Mouse (Mus musculus) embryonic facial prominence, embryonic 11.5 days (tissue): Measurements from ENCODE around the gene Plcd1. TPM values are rescaled to one million over a fixed set of nuclear protein-coding genes. Genes with fewer than 3 reads are reported as not detected.

ENCODE experiments used
- ATAC-seq: fragments of 200-750 bp; cut with Nextera tagmentation; replicated peaks from 2 replicates; pipeline ENCODE4 v1.8.0; 2017; ENCODE audit warnings: low read depth; ENCODE audit not compliant: insufficient number of reproducible peaks, low FRiP score, low TSS enrichment
- DNase-seq: peaks from one replicate; pipeline ENCODE4 v3.0.0-alpha.2; 2015; ENCODE audit warnings: low spot score
- H3K27ac ChIP-seq: fragments of 300-500 bp; sonication (generic); replicated peaks from 2 replicates; pipeline ENCODE4 v1.5.1; 2014; ENCODE audit warnings: mild to moderate bottlenecking, low read depth, low read length, control low read depth
- H3K27me3 ChIP-seq: fragments of 300-500 bp; sonication (generic); 2 replicates; pipeline ENCODE4 v1.6.1; 2014; ENCODE audit warnings: mild to moderate bottlenecking, low read length, moderate library complexity, mixed read lengths; ENCODE audit not compliant: control insufficient read depth, insufficient read depth
- H3K36me3 ChIP-seq: fragments of 300-500 bp; sonication (generic); replicated peaks from 2 replicates; pipeline ENCODE4 v1.6.1; 2014; ENCODE audit warnings: low read depth, mild to moderate bottlenecking, low read length, moderate library complexity, mixed read lengths; ENCODE audit not compliant: control insufficient read depth, insufficient read depth
- H3K4me1 ChIP-seq: fragments of 300-500 bp; sonication (generic); 2 replicates; pipeline ENCODE4 v1.6.1; 2014; ENCODE audit warnings: low read length, mixed read lengths; ENCODE audit not compliant: control insufficient read depth, insufficient read depth
- H3K4me2 ChIP-seq: fragments of 300-500 bp; sonication (generic); 2 replicates; pipeline ENCODE4 v1.6.1; 2014; ENCODE audit warnings: low read depth, mild to moderate bottlenecking, control low read depth, low read length, moderate library complexity
- H3K4me3 ChIP-seq: fragments of 300-500 bp; sonication (generic); 2 replicates; pipeline ENCODE4 v1.5.1; 2014; ENCODE audit warnings: low read depth, low read length, control low read depth
- H3K9ac ChIP-seq: fragments of 300-500 bp; sonication (generic); replicated peaks from 2 replicates; pipeline ENCODE4 v1.6.1; 2014; ENCODE audit warnings: mild to moderate bottlenecking, control low read depth, low read length
- H3K9me3 ChIP-seq: fragments of 300-500 bp; sonication (generic); replicated peaks from 2 replicates; pipeline ENCODE4 v1.6.1; 2016; ENCODE audit warnings: mild to moderate bottlenecking, low read length, inconsistent platforms, mixed read lengths; ENCODE audit not compliant: control insufficient read depth
- WGBS: fragments of 180-500 bp; shearing (Covaris S2); extraction: QIAGEN DNeasy Blood & Tissue Kit; methylation state at CpG from one replicate; pipeline ENCODE4 v1.1.7; 2014; 5-methylcytosine and 5-hydroxymethylcytosine counted together
- polyA plus RNA-seq: library from polyadenylated mRNA; unstranded; fragments of >200 nt; fragmentation: Nextera tagmentation; extraction: Ambion mirVana; gene quantifications from 2 replicates; pipeline ENCODE4 v1.2.1, GENCODE M21; 2014

Plcd1 gene
- polyA plus RNA-seq, 1 experiment from 2014 or later = 21.5 TPM

DNA sequence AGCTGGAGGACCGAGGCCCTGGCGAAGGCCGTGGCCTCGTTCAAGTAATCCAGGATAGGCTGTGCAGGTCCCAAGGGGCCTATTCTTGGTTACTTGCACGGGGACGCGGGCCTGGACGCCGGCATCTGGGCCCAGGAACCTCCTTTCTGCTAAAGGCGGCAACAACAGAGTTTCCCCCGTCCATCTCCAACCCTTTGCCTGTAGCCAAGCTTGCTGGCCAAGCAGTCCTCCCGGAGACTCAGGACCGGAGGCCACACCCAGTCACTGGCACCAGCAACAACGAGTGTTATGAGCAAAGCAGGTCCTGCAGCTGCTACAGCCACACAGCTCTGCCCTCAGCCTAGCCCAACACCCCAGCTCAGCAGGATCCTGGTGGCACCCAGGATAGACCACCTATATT lies 61.5 kb downstream of the Plcd1 start:
- Histone ChIP-seq H3K36me3 (no peaks in the 10 kb centered on the region), H3K27ac (peak overlapping the region; percentile 31; the same call in 1 of the 2 replicates), H3K4me1 (peaks cover 10% of the 10 kb centered on the region), H3K27me3 (no peaks in the 10 kb centered on the region), H3K9ac (no peak overlapping the region), H3K9me3 (no peaks in the 10 kb centered on the region), H3K4me2 (no peak overlapping the region), H3K4me3 (no peak overlapping the region)
- ATAC-seq = no peak
- no peak for DNase-seq
- 81% methylated on average over 14 of the region's 14 CpGs for WGBS

DNA sequence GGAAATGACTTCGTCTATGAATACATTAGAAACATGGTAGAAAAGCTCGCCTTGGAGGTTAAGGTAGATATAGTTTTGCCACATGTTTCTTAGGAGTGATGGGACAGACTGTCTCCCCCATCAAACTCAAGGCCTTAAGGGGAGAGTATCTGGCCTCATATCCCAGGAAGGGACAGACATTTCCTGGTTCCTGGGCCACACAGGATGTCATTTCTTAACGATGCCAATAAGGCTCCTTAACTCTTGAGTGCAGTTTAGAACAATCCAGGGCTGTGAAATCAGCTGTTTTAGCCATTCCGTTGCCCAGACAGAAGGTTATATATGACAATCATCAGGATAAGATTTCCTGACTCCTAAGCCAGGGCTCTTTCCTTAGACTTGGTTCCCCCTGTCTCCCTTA lies 62.3 kb downstream of the Plcd1 start:
- Histone ChIP-seq H3K27ac (no peak overlapping the region), H3K4me1 (peaks cover 10% of the 10 kb centered on the region), H3K9ac (no peak overlapping the region), H3K36me3 (no peaks in the 10 kb centered on the region), H3K4me3 (no peak overlapping the region), H3K27me3 (no peaks in the 10 kb centered on the region), H3K4me2 (no peak overlapping the region), H3K9me3 (no peaks in the 10 kb centered on the region)
- no peak for DNase-seq
- ATAC-seq = no peak
- WGBS = 87% methylated on average over 4 of the region's 4 CpGs

DNA sequence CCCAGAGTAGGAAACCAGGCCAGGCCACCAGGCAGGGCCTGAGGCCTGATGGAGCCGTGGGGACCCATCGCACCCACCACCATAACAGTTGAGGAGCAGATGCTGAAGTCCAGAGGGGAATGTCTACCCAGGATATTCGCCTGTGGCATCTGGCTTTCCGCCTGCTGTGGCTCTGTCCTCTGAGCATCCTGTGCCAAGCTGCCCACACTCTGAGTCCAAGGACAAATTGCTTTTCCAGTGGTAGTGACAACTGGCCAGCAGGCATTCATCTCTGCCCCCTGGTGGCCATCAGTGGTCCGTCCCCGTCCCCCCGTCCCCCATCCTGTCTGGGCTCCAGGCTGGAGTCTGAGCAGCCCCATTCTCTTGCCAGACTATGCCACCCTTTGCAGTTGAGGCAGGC lies 63.7 kb downstream of the Plcd1 start:
- H3K9ac ChIP-seq = no peak overlapping the region
- H3K4me1 ChIP-seq = peaks cover 10% of the 10 kb centered on the region
- peak; percentile 67 for DNase-seq
- no peaks in the 10 kb centered on the region for H3K27me3 ChIP-seq
- WGBS = 50% methylated on average over 7 of the region's 7 CpGs
- no peaks in the 10 kb centered on the region for H3K36me3 ChIP-seq
- ATAC-seq = no peak
- H3K4me2 ChIP-seq = no peak overlapping the region
- H3K9me3 ChIP-seq = no peaks in the 10 kb centered on the region
- no peak overlapping the region for H3K4me3 ChIP-seq
- H3K27ac ChIP-seq = no peak overlapping the region

DNA sequence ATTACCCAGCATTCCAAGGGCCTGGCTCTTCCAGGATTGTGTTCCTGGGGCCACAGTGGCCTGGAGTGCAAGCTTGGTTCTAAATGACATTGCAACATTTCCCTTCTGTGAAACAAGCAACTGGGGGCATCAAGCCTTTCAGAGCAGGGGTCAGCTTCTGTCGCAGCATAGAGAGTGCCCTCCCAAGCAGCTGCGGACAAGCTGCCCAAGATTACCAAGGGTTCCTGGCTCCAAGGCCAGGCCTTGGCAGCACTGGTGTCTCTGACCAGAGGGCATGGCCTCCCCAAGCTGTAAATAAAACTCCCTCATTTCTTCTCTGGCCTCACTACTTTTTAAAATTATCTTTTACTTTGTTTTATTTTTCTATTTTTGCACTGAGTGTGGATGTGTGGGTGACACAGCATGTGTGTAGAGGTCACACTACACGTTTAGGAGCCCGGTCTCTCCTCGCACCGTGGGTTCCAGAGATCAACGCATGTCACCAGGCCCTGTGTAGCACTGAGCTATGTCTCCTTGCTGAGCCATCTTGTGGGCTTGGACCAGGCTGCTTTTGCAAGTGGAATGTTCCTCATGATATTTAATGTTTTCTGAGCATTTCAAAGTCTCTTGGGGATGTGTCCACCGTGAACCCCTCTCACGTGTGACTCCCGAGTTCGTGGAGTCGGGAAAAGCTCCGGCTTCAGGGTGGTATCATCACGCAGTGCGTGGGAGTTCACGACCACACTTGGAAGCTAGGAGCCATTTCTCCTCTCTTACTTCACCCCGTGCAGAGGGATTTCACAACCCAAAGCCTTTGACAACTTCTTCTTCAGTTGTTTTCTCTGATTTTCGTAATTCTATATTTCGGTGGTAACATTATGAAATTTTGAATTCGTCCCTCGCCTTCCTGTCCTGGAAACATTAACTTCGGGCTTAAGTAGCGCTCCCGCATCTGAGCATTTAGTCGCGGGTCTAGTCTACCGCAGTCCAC lies 64.8 kb downstream of the Plcd1 start:
- Histone ChIP-seq H3K9me3 (no peaks in the 10 kb centered on the region), H3K4me2 (no peak overlapping the region), H3K9ac (no peak overlapping the region), H3K27ac (no peak overlapping the region), H3K36me3 (no peaks in the 10 kb centered on the region), H3K4me3 (no peak overlapping the region), H3K4me1 (peaks cover 6% of the 10 kb centered on the region), H3K27me3 (no peaks in the 10 kb centered on the region)
- 93% methylated on average over 27 of the region's 27 CpGs for WGBS
- ATAC-seq (no peak), DNase-seq (no peak)

DNA sequence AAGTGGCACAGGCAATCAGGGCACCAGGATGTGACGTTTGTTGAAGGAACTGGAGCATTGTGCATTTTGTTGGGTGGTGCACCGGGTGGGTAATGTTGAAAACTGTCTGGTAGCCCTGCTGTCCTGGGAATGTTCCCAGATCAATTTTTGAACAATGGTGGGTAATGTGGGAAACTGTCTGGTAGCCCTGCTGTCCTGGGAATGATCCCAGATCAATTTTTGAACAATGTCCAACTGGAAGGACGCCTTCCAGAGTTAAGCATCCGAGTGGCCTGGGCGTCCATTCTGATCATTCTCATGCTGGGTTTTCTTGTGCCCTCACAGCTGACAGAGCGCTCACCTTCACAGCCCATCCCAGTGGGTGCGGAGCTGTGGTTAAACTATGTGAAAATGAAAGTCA lies 66.0 kb downstream of the Plcd1 start:
- no peak for ATAC-seq
- 96% methylated on average over 7 of the region's 7 CpGs for WGBS

DNA sequence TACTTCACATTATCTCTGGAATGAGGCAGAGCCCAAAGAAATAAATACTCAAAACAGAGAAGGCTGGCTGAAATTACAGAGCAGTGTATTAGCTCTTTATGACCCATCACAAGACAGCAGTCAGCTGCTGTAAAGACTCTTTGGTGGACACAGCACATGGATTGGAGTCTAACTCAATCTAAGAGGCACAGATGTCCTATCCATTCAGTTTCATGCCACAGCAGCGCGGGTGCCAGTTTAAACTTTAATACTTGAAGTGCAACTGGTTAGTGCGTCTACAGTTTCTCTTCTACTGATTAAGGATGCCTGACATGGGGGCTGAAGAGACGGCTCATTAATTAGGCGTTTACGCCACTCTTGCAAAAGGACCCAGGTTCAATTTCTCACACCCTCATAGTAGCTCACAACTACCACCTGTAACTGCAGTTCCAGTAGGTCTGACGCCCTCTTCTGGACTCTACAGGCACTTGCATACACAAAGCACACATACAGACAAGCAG lies 67.4 kb downstream of the Plcd1 start:
- H3K4me3 ChIP-seq = no peak overlapping the region
- no peak for ATAC-seq
- H3K4me2 ChIP-seq = no peak overlapping the region
- WGBS = 88% methylated on average over 7 of the region's 7 CpGs
- no peaks in the 10 kb centered on the region for H3K4me1 ChIP-seq
- H3K36me3 ChIP-seq = no peaks in the 10 kb centered on the region
- DNase-seq = no peak
- H3K27ac ChIP-seq = no peak overlapping the region
- H3K9ac ChIP-seq = no peak overlapping the region
- H3K9me3 ChIP-seq = no peaks in the 10 kb centered on the region
- H3K27me3 ChIP-seq = no peaks in the 10 kb centered on the region

More for the DNA sequence above, 66.0 kb downstream of the Plcd1 start:
- Histone ChIP-seq H3K9me3 (no peaks in the 10 kb centered on the region), H3K36me3 (no peaks in the 10 kb centered on the region), H3K27me3 (no peaks in the 10 kb centered on the region), H3K9ac (no peak overlapping the region), H3K27ac (no peak overlapping the region), H3K4me3 (no peak overlapping the region), H3K4me2 (no peak overlapping the region), H3K4me1 (no peaks in the 10 kb centered on the region; the same call in 1 of the 2 replicates)
- DNase-seq = no peak

DNA sequence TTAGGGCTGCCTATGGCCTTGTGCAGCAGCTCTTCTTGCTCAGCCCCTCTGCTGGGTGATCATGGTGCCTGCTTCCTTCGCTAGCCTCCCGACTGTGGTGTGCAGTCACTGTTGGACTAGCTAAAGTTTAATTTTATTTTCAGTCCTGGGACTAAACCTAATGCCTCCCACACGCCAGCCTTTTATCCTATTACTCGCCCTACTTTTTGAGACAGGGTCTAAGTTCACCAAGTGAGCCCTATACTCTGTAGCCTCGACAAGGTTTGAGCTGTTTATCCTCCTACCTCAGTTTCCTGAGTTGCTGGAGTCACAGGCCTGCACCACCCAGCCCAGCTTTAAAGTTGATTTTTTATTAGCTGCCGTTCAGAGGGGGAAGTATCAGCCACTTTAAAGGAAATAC lies 68.0 kb downstream of the Plcd1 start:
- DNase-seq (no peak), ATAC-seq (no peak)
- H3K27me3 ChIP-seq = no peaks in the 10 kb centered on the region
- no peak overlapping the region for H3K9ac ChIP-seq
- H3K9me3 ChIP-seq = no peaks in the 10 kb centered on the region
- H3K27ac ChIP-seq = no peak overlapping the region
- H3K36me3 ChIP-seq = no peaks in the 10 kb centered on the region
- no peaks in the 10 kb centered on the region for H3K4me1 ChIP-seq
- no peak overlapping the region for H3K4me3 ChIP-seq
- no peak overlapping the region for H3K4me2 ChIP-seq
- 75% methylated on average over 6 of the region's 6 CpGs for WGBS

DNA sequence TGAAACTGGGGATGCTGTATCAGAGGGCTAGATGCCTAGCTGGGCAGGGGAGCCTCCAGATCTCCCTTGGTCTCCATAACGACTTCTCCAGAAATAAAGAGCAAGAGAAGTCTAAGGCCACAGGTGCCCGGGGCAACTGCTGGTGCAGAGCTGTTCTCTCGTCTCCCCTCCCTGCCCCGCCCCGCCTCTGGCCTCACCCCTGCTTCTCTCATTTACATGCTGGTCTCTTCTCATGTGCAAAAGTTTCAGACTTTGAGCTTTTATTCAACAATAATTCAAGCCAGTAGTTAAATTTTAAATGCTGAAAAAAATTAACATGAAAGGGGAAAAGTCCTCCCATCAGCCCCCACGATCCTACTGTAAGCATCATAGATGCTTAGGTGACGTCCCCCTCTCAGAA lies 71.6 kb downstream of the Plcd1 start:
- H3K36me3 ChIP-seq = no peaks in the 10 kb centered on the region
- no peak for DNase-seq
- H3K27me3 ChIP-seq = no peaks in the 10 kb centered on the region
- no peak overlapping the region for H3K4me2 ChIP-seq
- WGBS = 64% methylated on average over 7 of the region's 7 CpGs
- H3K27ac ChIP-seq = no peak overlapping the region
- ATAC-seq = no peak
- H3K9me3 ChIP-seq = no peaks in the 10 kb centered on the region
- H3K4me1 ChIP-seq = no peaks in the 10 kb centered on the region
- H3K9ac ChIP-seq = no peak overlapping the region
- H3K4me3 ChIP-seq = no peak overlapping the region
